Mouse (Mus musculus) megakaryocyte, embryonic 14.5 days (primary cell): ENCODE results near the gene Gm9837.

Experiments
- FLI1 ChIP-seq: IDR thresholded peaks from 2 replicates; pipeline ENCODE4 v1.6.1; 2012; ENCODE audit warnings: low read length, inconsistent platforms, mixed read lengths
- GATA1 ChIP-seq: IDR thresholded peaks from 3 replicates; pipeline ENCODE4 v1.6.1; 2012; ENCODE audit warnings: mixed read lengths, low read length, inconsistent platforms, borderline replicate concordance

DNA sequence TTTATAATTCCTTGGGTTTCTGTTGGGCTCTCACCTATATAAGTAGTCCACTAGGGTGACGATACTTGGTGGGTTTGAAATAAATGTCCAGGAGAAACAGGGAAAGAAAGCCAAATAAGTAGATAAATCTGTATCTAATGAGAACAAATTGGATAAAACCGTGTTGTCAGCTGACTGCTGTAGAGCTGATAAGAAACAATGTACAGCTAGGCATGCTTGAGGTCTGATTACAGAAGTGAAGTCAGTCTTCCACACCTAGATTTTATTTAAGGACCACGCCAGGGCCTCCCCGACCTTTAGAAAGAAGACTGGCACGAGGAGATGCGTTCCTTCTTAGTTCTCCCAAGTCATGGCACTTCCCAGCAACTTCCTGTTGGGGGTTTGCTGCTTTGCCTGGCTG, 37.2 kb downstream of the Gm9837 start:
- no peak for TF ChIP-seq GATA1
- no peak for TF ChIP-seq FLI1
